Mouse (Mus musculus) left cerebral cortex, adult 11 months (tissue): ENCODE results near the gene Pemt.
"Not testable (repeated sequence)": the region's sequence is repeated elsewhere in the genome, so short reads cannot be mapped to it uniquely, and the experiment has no call there.

Source experiments
- DNase-seq: peaks from one replicate; pipeline ENCODE4 v3.0.0; 2022; ENCODE audit warnings: low spot score

Pemt gene

DNA sequence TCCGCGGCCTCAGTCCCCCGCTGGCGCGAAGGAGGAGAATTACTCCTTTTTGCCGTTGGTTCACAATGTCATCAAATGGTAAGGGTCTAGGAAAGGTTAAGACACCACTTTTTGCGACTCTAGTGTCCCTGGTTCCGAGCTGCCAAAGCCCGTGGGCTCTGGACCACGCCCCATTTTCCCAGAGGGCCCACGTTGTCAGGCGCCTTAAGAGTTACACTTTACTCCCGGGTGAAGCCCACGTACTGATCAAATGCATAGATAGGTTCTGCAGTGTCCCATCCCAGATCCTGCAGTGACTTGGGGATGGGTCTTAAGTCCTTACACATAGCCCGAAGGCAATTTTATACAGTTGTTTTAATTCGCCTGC is 97.9 kb downstream of the Pemt start:
- DNase-seq = no peak

DNA sequence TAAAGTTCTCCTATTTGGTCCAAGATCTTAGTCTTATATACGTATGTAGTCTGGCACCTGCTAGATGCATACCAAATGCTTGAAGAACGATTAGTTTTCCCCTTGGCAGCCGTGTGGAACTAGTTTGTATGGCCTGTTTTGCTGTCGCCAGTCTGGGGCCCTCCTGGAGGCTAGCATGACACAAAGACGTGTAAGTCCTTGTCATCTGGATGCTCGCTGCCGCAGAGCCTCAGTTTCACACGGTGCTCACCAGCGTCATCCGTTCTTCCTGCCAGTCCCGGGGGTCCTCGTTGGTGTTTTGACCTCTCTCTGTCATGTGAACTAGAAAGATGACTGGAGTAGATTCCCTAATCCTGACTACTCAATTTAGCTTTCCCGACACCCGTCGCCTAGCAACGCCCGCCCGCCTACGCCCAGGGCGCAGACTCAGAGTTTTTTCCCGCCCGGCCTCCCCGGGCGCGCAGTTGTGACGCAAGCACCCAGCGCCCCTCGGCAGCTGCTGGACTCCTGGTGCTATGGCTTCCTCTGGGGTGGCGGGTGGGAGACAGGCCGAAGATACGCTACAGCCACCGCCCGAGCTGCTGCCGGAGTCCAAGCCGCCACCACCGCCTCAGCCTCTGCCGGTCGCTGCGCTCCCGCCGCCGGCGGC is 98.4 kb downstream of the Pemt start, which contains the start of gene Med9:
Gene Med9 (plus strand): TSS at position 455 of the 649 bp plus-strand sequence.
- DNase-seq = peak; percentile 91

GRCm38 (mm10) chr11:59944855-59945254 is 101.4 kb downstream of the Pemt start:
- not testable (repeated sequence) for DNase-seq

DNA sequence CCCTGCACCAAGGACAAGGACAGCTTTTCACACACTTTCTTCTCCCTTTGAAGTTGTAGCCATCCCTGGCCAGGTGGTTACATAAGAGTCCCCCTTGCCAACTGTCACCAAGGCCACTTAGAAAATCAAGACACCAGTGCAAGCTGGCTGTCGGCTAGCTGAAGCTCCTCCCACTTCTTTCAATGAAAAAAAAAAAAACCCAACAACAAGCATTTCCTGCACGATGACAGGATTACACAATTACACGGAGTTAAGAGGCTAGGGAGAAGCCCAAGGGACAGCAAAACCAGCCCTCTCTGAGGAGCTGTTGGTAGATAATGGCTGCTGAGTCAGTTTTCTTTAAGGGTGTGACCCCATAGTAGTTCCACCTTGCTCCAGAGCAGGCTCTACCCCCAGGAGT is 104.9 kb downstream of the Pemt start:
- DNase-seq = no peak

DNA sequence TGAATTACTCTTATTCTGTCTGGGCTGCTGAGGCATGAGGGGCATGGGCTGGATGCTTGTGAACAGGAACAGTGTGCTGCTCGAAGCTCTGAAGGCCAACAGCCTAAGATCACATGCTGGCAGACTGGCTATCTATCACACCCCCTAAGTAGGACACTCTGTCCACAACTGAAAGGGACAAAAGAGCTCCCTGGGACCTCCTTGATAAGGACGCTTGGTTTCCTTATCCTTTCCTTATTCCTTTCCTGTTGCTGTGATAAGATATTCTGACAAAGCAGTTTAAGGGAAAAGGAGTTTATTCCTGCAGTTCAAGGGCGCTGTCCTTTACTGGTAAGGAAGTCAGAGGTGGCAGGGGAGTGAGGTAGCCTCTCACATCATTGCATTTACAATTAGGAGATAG is 105.6 kb downstream of the Pemt start:
- DNase-seq = no peak

- no peak for DNase-seq
These were observed 106.5 kb downstream of the Pemt start for GRCm38 (mm10) chr11:59939821-59940220.

- DNase-seq = no peak
These were observed 108.7 kb downstream of the Pemt start for GRCm38 (mm10) chr11:59937615-59938014.

GRCm38 (mm10) chr11:59937023-59937422 is 109.3 kb downstream of the Pemt start:
- no peak for DNase-seq

DNA sequence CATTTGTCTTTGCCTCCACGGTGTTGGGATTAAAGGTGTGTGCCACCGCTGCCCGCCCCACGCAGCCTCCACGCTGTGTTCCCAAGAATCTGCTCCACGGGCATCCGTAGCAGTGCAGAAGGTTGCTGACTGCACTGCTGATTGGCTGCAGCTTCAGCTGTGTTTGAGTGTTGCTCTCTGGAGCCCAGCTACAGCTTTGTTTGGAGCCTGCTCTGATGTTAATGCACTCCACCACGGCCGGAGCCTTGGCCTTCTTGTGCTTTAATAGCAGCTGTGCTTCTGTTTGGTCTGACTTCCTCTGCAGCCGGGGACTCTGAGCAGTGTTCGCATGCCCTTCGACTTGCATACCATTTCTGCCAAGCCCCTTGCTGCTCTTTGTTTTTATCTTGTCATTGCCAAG is 112.3 kb downstream of the Pemt start:
- DNase-seq = no peak

- no peak for DNase-seq
These were observed 113.5 kb downstream of the Pemt start for GRCm38 (mm10) chr11:59932560-59933337.

GRCm38 (mm10) chr11:59930031-59930430 is 116.3 kb downstream of the Pemt start:
- no peak for DNase-seq

- DNase-seq = no peak
These were observed 125.0 kb downstream of the Pemt start for GRCm38 (mm10) chr11:59921265-59921664.
